Mouse (Mus musculus): ENCODE data around the gene Rnf26.
"Not testable (repeated sequence)": the region's sequence is repeated elsewhere in the genome, so short reads cannot be mapped to it uniquely, and the experiment has no call there.

The Rnf26 gene

GRCm38 (mm10) chr9:44125546-44126428 is 12.5 kb upstream of the Rnf26 start:
- intact Hi-C loops (cut with DNase I) = loop anchor here (10.0 kb wide), 3 partner anchors 109 to 259 kb away; partner anchors contain the start of gene Cbl

GRCm38 (mm10) chr9:44125026-44125425 is 11.7 kb upstream of the Rnf26 start:
- intact Hi-C loops (cut with DNase I) = loop anchor here (10.0 kb wide), 3 partner anchors 110 to 260 kb away; partner anchors contain the start of gene Cbl

GRCm38 (mm10) chr9:44124317-44124716 is 11.0 kb upstream of the Rnf26 start:
- intact Hi-C loops (cut with DNase I) = loop anchor here (10.0 kb wide), 3 partner anchors 110 to 260 kb away; partner anchors contain the start of gene Cbl

- intact Hi-C loops (cut with DNase I) = loop anchor here (10.0 kb wide), 3 partner anchors 115 to 265 kb away; partner anchors contain the start of gene Cbl
Observed at GRCm38 (mm10) chr9:44119948-44120465, 6.7 kb upstream of the Rnf26 start.

GRCm38 (mm10) chr9:44119011-44119410 is 5.7 kb upstream of the Rnf26 start:
- intact Hi-C loops (cut with DNase I) = no loop called here

GRCm38 (mm10) chr9:44116182-44116581 is 2.9 kb upstream of the Rnf26 start:
- intact Hi-C loops (cut with DNase I) = no loop called here

- intact Hi-C loops (cut with DNase I) = no loop called here
Observed at GRCm38 (mm10) chr9:44115599-44115998, 2.3 kb upstream of the Rnf26 start.

- intact Hi-C loops (cut with DNase I) = no loop called here
Observed at GRCm38 (mm10) chr9:44114453-44114852, 1.1 kb upstream of the Rnf26 start.

- intact Hi-C loops (cut with DNase I) = not testable (repeated sequence)
Observed at GRCm38 (mm10) chr9:44111909-44112308, 1.4 kb downstream of the Rnf26 start.

- intact Hi-C loops (cut with DNase I) = loop anchor here (5.0 kb wide), 1 partner anchor 37 kb away; no protein-coding TSS in a partner anchor
Observed at GRCm38 (mm10) chr9:44109360-44110095, 3.8 kb downstream of the Rnf26 start.

GRCm38 (mm10) chr9:44108269-44109055 is 4.9 kb downstream of the Rnf26 start:
- intact Hi-C loops (cut with DNase I) = loop anchor here (5.0 kb wide), 1 partner anchor 36 kb away; no protein-coding TSS in a partner anchor

GRCm38 (mm10) chr9:44107557-44108179 is 5.6 kb downstream of the Rnf26 start:
- intact Hi-C loops (cut with DNase I) = loop anchor here (5.0 kb wide), 1 partner anchor 35 kb away; no protein-coding TSS in a partner anchor

- intact Hi-C loops (cut with DNase I) = loop anchor here (5.0 kb wide), 1 partner anchor 35 kb away; no protein-coding TSS in a partner anchor
Observed at GRCm38 (mm10) chr9:44107110-44107509, 6.2 kb downstream of the Rnf26 start, which contains the start of gene C1qtnf5. Gene C1qtnf5 (plus strand): TSS chr9:44107245.

GRCm38 (mm10) chr9:44106596-44106995 is 6.7 kb downstream of the Rnf26 start:
- intact Hi-C loops (cut with DNase I) = loop anchor here (5.0 kb wide), 1 partner anchor 34 kb away; no protein-coding TSS in a partner anchor

- intact Hi-C loops (cut with DNase I) = loop anchor here (5.0 kb wide), 1 partner anchor 34 kb away; no protein-coding TSS in a partner anchor
Observed at GRCm38 (mm10) chr9:44106182-44106581, 7.1 kb downstream of the Rnf26 start.

- intact Hi-C loops (cut with DNase I) = loop anchor here (5.0 kb wide), 1 partner anchor 33 kb away; no protein-coding TSS in a partner anchor
Observed at GRCm38 (mm10) chr9:44105781-44106180, 7.5 kb downstream of the Rnf26 start.

- intact Hi-C loops (cut with DNase I) = loop anchor here (5.0 kb wide), 1 partner anchor 33 kb away; no protein-coding TSS in a partner anchor
Observed at GRCm38 (mm10) chr9:44104881-44105280, 8.4 kb downstream of the Rnf26 start.

GRCm38 (mm10) chr9:44101490-44101889 is 11.8 kb downstream of the Rnf26 start, which contains the start of gene Mfrp:
Gene Mfrp (plus strand): TSS chr9:44101729.
- intact Hi-C loops (cut with DNase I) = no loop called here

- intact Hi-C loops (cut with DNase I) = loop anchor here (10.0 kb wide), 1 partner anchor 112 kb away; no protein-coding TSS in a partner anchor
Observed at GRCm38 (mm10) chr9:44096536-44096935, 16.8 kb downstream of the Rnf26 start.
